Mouse (Mus musculus) WW6 (cell line): ENCODE measurements around the gene Ampd1.

Experiments used
- DNase-seq: peaks from one replicate; pipeline ENCODE4 v3.0.0-alpha.2; 2013; ENCODE audit warnings: low read depth, low spot score

Ampd1 gene

GRCm38 (mm10) chr3:103073771-103074170, at the start of gene Ampd1:
Gene Ampd1, plus strand, starts transcription at chr3:103074014.
- no peak for DNase-seq

- DNase-seq = no peak
These were observed 47.6 kb upstream of the Ampd1 start for GRCm38 (mm10) chr3:103026174-103026573.

DNA sequence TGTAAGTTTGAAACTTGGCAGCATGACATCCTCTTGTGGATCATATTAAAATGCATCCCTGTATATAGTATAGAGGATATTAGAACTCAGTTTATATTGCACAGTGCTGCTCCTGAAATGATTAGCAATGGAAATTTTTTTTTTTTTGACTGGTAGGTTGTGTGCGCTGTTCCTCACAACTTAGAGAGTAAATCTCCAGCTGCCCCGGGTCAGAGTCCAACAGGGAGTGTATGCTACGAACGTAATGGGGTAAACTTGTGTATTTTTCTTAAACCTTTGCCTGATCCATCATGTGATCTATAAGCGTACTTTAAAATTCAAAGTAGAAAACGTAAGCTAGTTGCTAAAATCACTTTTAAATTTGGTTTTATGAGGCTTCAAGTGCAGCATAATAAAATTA, 33.5 kb upstream of the Ampd1 start:
- DNase-seq = no peak

- no peak for DNase-seq
These were observed 32.9 kb upstream of the Ampd1 start for GRCm38 (mm10) chr3:103040861-103041379.

DNA sequence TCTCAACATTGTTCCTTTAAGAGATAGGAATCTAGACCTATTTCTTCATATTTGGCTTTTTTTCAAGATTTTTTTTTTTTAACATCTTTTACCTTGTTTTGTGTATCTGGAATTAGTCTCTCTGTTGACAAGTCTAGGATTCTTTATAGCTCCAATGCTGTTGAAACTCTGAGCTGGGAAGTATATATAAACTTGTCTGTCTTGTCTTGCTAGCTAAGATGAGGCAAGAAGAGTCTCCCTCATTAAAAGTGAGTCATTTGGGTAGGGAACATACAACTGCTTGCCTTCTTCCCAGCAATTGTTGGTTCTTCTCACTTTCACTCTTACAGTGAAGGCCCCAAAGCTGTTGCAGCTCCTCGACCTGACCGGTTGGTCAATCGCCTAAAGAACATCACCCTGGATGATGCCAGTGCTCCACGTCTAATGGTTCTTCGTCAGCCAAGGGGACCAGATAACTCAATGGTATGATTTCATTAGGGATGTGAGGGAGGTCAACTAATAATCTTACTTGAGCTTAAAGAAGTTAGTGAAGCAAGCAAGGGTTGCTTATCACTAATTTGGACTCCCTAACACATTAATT, 17.7 kb upstream of the Ampd1 start:
- DNase-seq = no peak

GRCm38 (mm10) chr3:103057752-103058151, 16.1 kb upstream of the Ampd1 start:
- peak; percentile 14 for DNase-seq

DNA sequence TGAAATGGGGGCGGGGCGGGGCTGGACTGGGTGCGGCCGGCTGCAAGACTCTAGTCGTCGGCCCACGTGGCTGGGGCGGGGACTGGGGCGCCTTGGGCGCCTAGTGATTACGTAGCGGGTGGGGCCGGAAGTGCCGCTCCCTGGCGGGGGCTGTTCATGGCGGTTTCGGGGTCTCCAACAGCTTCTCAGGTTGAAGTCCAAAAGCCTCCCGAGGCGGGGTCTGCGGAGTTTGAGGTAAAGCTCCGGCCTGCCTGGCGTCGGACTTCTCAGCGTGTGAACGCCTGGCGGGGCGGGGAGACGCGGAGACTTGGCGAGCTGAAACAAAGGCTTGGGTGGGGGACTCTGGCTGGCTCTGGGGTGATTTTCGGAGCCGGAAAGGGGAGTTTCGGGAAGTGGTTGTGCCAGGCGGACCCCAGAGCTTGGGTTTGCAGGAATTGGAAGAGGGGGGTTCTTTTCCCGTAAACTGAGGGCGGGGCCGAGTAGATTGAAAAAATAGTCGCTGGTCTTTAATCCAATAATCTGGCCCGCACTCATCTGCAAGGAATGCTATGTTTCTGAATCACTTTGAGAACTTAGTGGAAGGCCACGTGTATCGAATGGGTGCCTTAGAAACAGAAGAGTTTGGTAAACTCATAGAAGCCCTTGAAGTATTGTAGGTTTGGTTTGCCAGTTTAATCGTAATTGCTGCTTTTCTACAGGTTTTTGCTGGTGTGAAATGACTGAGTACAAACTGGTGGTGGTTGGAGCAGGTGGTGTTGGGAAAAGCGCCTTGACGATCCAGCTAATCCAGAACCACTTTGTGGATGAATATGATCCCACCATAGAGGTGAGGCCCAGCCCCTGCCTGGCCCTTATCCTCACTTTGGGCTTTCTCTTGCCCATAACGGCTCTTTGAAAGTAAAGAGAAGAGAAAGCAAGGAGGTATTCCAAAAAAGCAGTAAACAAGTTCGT, 15.3 kb upstream of the Ampd1 start, which contains the start of gene Nras:
Nras (plus strand) TSS at position 79 of the 951 bp plus-strand sequence.
- peak; percentile 85 for DNase-seq

GRCm38 (mm10) chr3:103066927-103067326, 6.9 kb upstream of the Ampd1 start:
- DNase-seq = no peak

DNA sequence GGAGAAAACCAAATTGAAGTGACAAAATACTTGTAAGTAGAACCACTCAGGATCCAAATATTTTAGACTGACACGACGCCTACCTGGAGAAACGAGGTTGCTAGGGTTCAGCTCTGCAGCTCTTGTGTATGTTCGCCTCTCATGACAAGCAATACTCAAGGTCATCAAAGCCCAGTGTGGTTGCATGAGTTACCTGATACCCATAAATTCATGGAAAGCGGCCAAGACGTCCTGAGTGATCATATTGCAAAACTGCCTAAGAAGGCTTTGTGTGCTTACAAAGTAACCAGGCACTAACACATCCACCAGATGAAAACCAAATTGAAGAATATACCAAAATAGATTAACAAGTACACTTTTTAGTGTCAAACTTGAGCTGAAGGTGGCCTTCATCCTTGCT, 4.8 kb upstream of the Ampd1 start:
- DNase-seq = no peak

- DNase-seq = no peak
These were observed 2.1 kb downstream of the Ampd1 start for GRCm38 (mm10) chr3:103075871-103076270.

GRCm38 (mm10) chr3:103076476-103076875, 2.7 kb downstream of the Ampd1 start:
- DNase-seq = no peak

DNA sequence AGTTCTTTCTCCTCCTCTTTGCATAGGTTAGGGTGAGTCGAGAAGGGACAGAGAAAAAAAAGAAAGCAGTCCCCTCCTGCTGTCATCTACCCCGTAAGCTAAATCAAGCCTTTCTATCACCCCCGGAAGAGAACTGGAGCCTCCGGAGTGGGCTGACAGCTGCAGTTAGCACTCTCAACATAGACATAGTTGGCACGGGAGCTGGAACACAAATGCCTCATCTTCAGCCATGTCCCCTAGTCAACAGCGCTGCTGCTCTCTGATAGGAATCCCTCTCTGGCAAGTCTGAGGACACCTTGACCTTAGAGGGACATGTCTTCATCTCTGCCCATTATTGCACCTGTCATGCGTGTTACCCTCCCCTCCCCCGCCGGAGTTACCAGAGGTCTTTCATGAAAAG, 5.5 kb downstream of the Ampd1 start:
- no peak for DNase-seq

DNA sequence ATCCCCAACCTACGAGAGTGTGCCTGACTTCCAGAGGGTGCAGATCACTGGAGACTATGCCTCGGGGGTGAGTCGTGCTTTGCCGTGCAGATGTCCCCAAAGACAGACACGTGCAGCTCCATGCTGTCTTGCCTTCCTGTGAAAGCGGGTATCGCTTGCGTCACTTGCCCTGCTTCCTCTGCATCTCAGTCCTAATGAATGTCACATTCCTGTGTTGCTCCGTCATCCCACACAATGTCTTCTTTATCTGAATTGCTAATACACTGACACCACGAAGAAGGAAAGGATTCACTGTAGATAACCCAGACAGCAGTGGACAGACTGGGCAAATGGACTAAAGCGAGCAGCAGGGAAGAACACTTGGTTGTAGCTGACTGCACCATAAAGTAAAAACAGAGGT, 7.2 kb downstream of the Ampd1 start:
- no peak for DNase-seq

GRCm38 (mm10) chr3:103081861-103082453, 8.1 kb downstream of the Ampd1 start:
- no peak for DNase-seq

DNA sequence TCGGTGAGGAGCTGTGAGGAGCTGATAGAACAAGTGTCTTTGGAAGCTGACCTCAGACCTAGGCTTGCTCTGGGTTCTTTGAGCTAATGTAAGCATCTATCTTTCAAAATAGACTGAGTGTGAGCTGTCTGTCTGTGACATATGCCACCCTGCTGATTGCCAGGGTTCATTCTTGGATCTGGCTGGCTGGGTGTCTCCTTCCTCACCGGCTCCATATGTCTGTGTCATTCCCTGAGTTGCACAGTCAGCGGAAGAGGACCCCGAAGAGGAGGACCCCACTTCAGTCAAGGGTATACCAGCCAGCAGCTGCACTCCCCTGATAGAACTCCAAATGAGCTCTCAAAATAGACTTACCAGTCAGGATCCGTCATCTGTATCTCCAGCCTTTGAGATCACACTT, 8.9 kb downstream of the Ampd1 start:
- DNase-seq = no peak

GRCm38 (mm10) chr3:103085986-103086385, 12.2 kb downstream of the Ampd1 start:
- no peak for DNase-seq

- no peak for DNase-seq
These were observed 17.9 kb downstream of the Ampd1 start for GRCm38 (mm10) chr3:103091753-103092152.

- no peak for DNase-seq
These were observed 24.8 kb downstream of the Ampd1 start for GRCm38 (mm10) chr3:103098662-103099061.

- DNase-seq = no peak
These were observed 25.9 kb downstream of the Ampd1 start for GRCm38 (mm10) chr3:103099667-103100066.

DNA sequence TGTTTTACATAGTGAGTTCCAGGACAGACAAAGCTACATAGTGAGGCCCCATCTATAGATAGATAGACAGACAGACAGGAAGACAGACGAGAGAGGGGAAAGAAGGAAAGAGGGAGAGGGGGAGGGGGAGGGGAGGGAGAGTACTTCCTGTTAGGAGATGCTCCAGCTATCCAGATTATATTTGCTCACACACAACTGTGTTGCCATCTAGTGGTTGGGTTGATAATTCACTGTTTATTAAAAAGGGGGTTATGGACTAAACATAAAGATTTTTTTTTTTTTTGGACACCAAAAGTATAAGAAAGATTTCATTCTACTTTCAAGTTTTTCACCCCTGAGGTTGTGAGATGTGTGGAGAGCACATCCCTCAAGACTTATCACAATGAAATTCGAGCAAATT, 26.9 kb downstream of the Ampd1 start:
- DNase-seq = no peak

GRCm38 (mm10) chr3:103101194-103101593, 27.4 kb downstream of the Ampd1 start:
- DNase-seq = no peak

DNA sequence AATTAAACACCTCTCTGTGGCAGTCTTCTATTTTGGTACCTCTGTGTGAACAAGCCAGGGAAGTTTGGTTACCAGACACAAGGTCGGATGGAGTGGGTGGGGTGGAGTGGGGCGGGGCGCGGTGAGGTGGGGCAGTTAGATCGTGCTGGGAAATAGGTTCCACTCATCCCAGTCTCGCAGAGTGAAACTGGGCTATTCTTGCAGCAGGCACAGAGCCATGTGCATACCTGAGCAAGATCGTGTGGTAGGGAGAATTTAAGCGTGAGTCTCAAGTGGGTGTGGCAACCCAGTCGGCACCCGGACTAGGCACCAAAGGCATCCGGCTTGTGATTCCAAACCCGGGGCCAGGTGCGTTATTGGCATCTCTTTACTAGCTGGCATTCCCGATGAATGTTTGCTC, 28.1 kb downstream of the Ampd1 start:
- no peak for DNase-seq
